Mouse (Mus musculus) CH12.LX (cell line): Measurements from ENCODE around the gene Fntb.

Experiments used
- CTCF ChIP-seq, 2 experiments: IDR thresholded peaks in 1 of 2; conservative IDR thresholded peaks in 1 of 2; 2 replicates each; pipeline ENCODE4 v1.5.1; 2011 to 2012; ENCODE audit warnings: low read depth in 2 of 2, low read length in 2 of 2, improper control_type of control experiment in 1 of 2, inconsistent platforms in 1 of 2, mild to moderate bottlenecking in 1 of 2, moderate library complexity in 1 of 2
- POLR2A ChIP-seq: IDR thresholded peaks from 2 replicates; pipeline ENCODE4 v1.6.1; 2011; ENCODE audit warnings: low read depth, mild to moderate bottlenecking, improper control_type of control experiment, low read length

GRCm38 (mm10) chr12:76953750-76954363, 188.5 kb downstream of the Fntb start:
- TF ChIP-seq CTCF (conservative IDR thresholded peaks at IDR 0.05 in 1 of 2, IDR thresholded peaks at IDR 0.05 in 1 of 2; ENCODE audit: low read depth in 2 of 2, low read length in 2 of 2) (no peak), POLR2A (no peak)
